Mouse (Mus musculus): Measurements from ENCODE around the gene Gmnn. TPM values are rescaled to one million over a fixed set of nuclear protein-coding genes. Genes with fewer than 3 reads are reported as not detected.
"Not testable (repeated sequence)": the region's sequence is repeated elsewhere in the genome, so short reads cannot be mapped to it uniquely, and the experiment has no call there.

The Gmnn gene
- total RNA-seq (2021) = 1 to 10 TPM; 3.7 to 5.6 TPM
- long read RNA-seq, experiment 1, partial matches to known transcripts = 0 of 4 reads
- long read RNA-seq, experiment 1, other reads (novel, unspliced or antisense) = 1 of 4 reads
- long read RNA-seq, experiment 2, partial matches to known transcripts = 2 of 3 reads
- long read RNA-seq, experiment 2, other reads (novel, unspliced or antisense) = 0 of 3 reads

- DNase-seq = peak; percentile 84
Measured at GRCm38 (mm10) chr13:24761403-24762227, at the start of gene Gmnn. Gmnn (minus strand) TSS chr13:24761923.

- DNase-seq = no peak
Measured at GRCm38 (mm10) chr13:24806079-24806478, 44.4 kb upstream of the Gmnn start.

GRCm38 (mm10) chr13:24803196-24803595, 41.5 kb upstream of the Gmnn start:
- no peak for DNase-seq

GRCm38 (mm10) chr13:24802131-24802691, 40.5 kb upstream of the Gmnn start:
- peak; percentile 18 for DNase-seq

- peak; percentile 69 for DNase-seq
Measured at GRCm38 (mm10) chr13:24801308-24801921, 39.7 kb upstream of the Gmnn start, which contains the start of gene BC005537. BC005537 (plus strand) TSS chr13:24801657.

- peak; percentile 91 for DNase-seq
Measured at GRCm38 (mm10) chr13:24800674-24801307, 39.1 kb upstream of the Gmnn start.

- peak; percentile 31 for DNase-seq
Measured at GRCm38 (mm10) chr13:24799925-24800673, 38.4 kb upstream of the Gmnn start.

- no peak for DNase-seq
Measured at GRCm38 (mm10) chr13:24799378-24799777, 37.7 kb upstream of the Gmnn start.

- no peak for DNase-seq
Measured at GRCm38 (mm10) chr13:24798686-24799085, 37.0 kb upstream of the Gmnn start.

GRCm38 (mm10) chr13:24792411-24793045, 30.8 kb upstream of the Gmnn start:
- DNase-seq = no peak

GRCm38 (mm10) chr13:24791349-24791748, 29.6 kb upstream of the Gmnn start:
- DNase-seq = no peak

- DNase-seq = no peak
Measured at GRCm38 (mm10) chr13:24787477-24787876, 25.8 kb upstream of the Gmnn start.

- DNase-seq = no peak
Measured at GRCm38 (mm10) chr13:24786014-24786490, 24.3 kb upstream of the Gmnn start.

GRCm38 (mm10) chr13:24781916-24782315, 20.2 kb upstream of the Gmnn start:
- DNase-seq = no peak

- no peak for DNase-seq
Measured at GRCm38 (mm10) chr13:24778706-24779380, 17.1 kb upstream of the Gmnn start.

- no peak for DNase-seq
Measured at GRCm38 (mm10) chr13:24778026-24778425, 16.3 kb upstream of the Gmnn start.

- DNase-seq = peak; percentile 27
Measured at GRCm38 (mm10) chr13:24776146-24776844, 14.6 kb upstream of the Gmnn start.

- not testable (repeated sequence) for DNase-seq
Measured at GRCm38 (mm10) chr13:24771482-24771881, 9.8 kb upstream of the Gmnn start.

GRCm38 (mm10) chr13:24767809-24768208, 6.1 kb upstream of the Gmnn start:
- not testable (repeated sequence) for DNase-seq

- DNase-seq = no peak
Measured at GRCm38 (mm10) chr13:24762254-24762653, 531 bp upstream of the Gmnn start.
